Comparison of ENCODE assay signal across 12 mouse cellular contexts in the genomic region with DNA sequence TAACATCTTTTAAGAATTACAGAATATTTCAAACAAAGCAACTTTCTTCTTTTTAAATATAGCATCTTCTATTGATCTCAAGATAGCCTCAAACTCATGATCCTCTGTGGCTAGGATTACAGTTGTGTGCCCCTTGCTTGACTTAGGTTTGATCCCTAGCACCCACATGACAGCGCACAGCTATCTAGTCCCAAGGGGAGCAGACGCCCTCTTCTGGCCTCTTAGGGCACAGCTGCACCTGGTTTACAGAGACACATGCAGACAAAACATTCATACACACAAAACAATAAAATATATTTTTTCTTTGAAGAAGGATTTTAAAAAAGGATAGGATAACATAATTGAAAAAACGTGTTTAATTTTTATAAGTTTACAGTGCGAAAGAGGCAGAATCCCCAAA. TPM values are rescaled to one million over a fixed set of nuclear protein-coding genes. Genes with fewer than 3 reads are reported as not detected.
DNase-seq lines count a peak whose midpoint lies in the region; ATAC-seq and TF ChIP-seq lines count a peak whose summit lies in the region.
"Had no signal": no experiment of that assay in that cellular context is flagged by ENCODE, and none has a peak within 500 bp of the region (broad histone marks: within the 10 kb centered on the region; RNA-seq: fewer than 3 reads in every experiment).

No protein-coding gene starts in this region.

- no peak overlapping the region for H3K9ac ChIP-seq in liver, adult 2 months (ENCODE audit: low read depth, low read length)
- no peak overlapping the region for H3K9ac ChIP-seq in liver, embryonic 12.5 days
- no peak overlapping the region for H3K9ac ChIP-seq in MEL (ENCODE audit: control insufficient read depth, low read depth, low read length, poor library complexity, severe bottlenecking)
- no peak overlapping the region for H3K9ac ChIP-seq in liver, embryonic 14.5 days (replicated peaks)
- no peak overlapping the region for H3K9ac ChIP-seq in midbrain, embryonic 15.5 days
- H3K9ac ChIP-seq: kidney, embryonic 15.5 days had no signal

- peak; percentile 61 for TF ChIP-seq CTCF in liver, adult 2 months (IDR thresholded peaks at IDR 0.05; ENCODE audit: low read depth, low read length)
- TF ChIP-seq CTCF in MEL (IDR thresholded peaks at IDR 0.05 in 2 of 3, conservative IDR thresholded peaks at IDR 0.05 in 1 of 3; ENCODE audit: control insufficient read depth in 1 of 3, insufficient read depth in 1 of 3, low read depth in 2 of 3, low read length in 3 of 3, poor library complexity in 1 of 3, severe bottlenecking in 1 of 3) = peak; percentile 46 to 61 (median 58)
- peak; percentile 73 for TF ChIP-seq CTCF in liver, embryonic 14.5 days (IDR thresholded peaks at IDR 0.05; ENCODE audit: low read depth)

- H3K9me3 ChIP-seq in liver, embryonic 12.5 days (replicated peaks) = no peaks in the 10 kb centered on the region
- H3K9me3 ChIP-seq in MEL (replicated peaks; ENCODE audit: insufficient read depth, low read length) = no peaks in the 10 kb centered on the region
- H3K9me3 ChIP-seq in liver, embryonic 14.5 days (ENCODE audit: control insufficient read depth, low read length) = no peaks in the 10 kb centered on the region
- H3K9me3 ChIP-seq in midbrain, embryonic 15.5 days = no peaks in the 10 kb centered on the region
- H3K9me3 ChIP-seq: kidney, embryonic 15.5 days had no signal

- no peaks in the 10 kb centered on the region for H3K4me1 ChIP-seq in liver, adult 2 months (ENCODE audit: control insufficient read depth, insufficient read depth, low read length)
- no peaks in the 10 kb centered on the region for H3K4me1 ChIP-seq in liver, embryonic 12.5 days
- peaks cover 3 to 4% of the 10 kb centered on the region in 2 experiments; a peak in 3 of 4 replicates for H3K4me1 ChIP-seq in MEL (ENCODE audit: control insufficient read depth in 1 of 2, insufficient read depth in 2 of 2, low read length in 2 of 2)
- H3K4me1 ChIP-seq in liver, embryonic 14.5 days (replicated peaks; ENCODE audit: control insufficient read depth in 2 of 2, insufficient read depth in 2 of 2, low read length in 1 of 2) = no peaks in the 10 kb centered on the region
- H3K4me1 ChIP-seq in midbrain, embryonic 15.5 days = no peaks in the 10 kb centered on the region
- H3K4me1 ChIP-seq: kidney, embryonic 15.5 days had no signal

- WGBS in liver, adult 2 months = 57% methylated on average over 4 of the region's 4 CpGs
- 46% methylated on average over 4 of the region's 4 CpGs for WGBS in liver, embryonic 12.5 days (ENCODE audit: insufficient replicate concordance)
- WGBS in liver, embryonic 14.5 days (ENCODE audit: insufficient replicate concordance) = 55% methylated on average over 4 of the region's 4 CpGs
- WGBS in midbrain, embryonic 15.5 days = 30% methylated on average over 4 of the region's 4 CpGs

- no peak overlapping the region for H3K4me3 ChIP-seq in liver, adult 2 months (ENCODE audit: insufficient read depth, low read depth, low read length)
- H3K4me3 ChIP-seq in liver, embryonic 12.5 days = no peak overlapping the region
- no peak overlapping the region for H3K4me3 ChIP-seq in MEL (ENCODE audit: control insufficient read depth in 1 of 2, insufficient read depth in 1 of 2, low read depth in 2 of 2, low read length in 2 of 2)
- no peak overlapping the region for H3K4me3 ChIP-seq in liver, embryonic 14.5 days (ENCODE audit: insufficient read depth in 1 of 2, low read depth in 2 of 2, low read length in 2 of 2)
- no peak overlapping the region for H3K4me3 ChIP-seq in midbrain, embryonic 15.5 days
- H3K4me3 ChIP-seq: kidney, embryonic 15.5 days had no signal

- H3K27ac ChIP-seq in liver, adult 2 months (replicated peaks; ENCODE audit: insufficient read depth, low read depth, low read length) = no peak overlapping the region
- no peak overlapping the region for H3K27ac ChIP-seq in liver, embryonic 12.5 days
- no peak overlapping the region for H3K27ac ChIP-seq in MEL (ENCODE audit: control insufficient read depth, low read depth, low read length)
- H3K27ac ChIP-seq in liver, embryonic 14.5 days = no peak overlapping the region
- H3K27ac ChIP-seq in midbrain, embryonic 15.5 days = no peak overlapping the region
- H3K27ac ChIP-seq: kidney, embryonic 15.5 days; macrophage had no signal

- ATAC-seq in liver, embryonic 12.5 days = no peak
- no peak for ATAC-seq in liver, embryonic 14.5 days (ENCODE audit: insufficient read depth)
- ATAC-seq in midbrain, embryonic 15.5 days (replicated peaks) = no peak

- no peak overlapping the region for H3K4me2 ChIP-seq in liver, embryonic 12.5 days
- no peak overlapping the region for H3K4me2 ChIP-seq in liver, embryonic 14.5 days (ENCODE audit: low read depth)
- no peak overlapping the region for H3K4me2 ChIP-seq in midbrain, embryonic 15.5 days
- H3K4me2 ChIP-seq: kidney, embryonic 15.5 days had no signal

- H3K36me3 ChIP-seq in liver, adult 2 months (ENCODE audit: control insufficient read depth, insufficient read depth, low read length) = no peaks in the 10 kb centered on the region
- H3K36me3 ChIP-seq in liver, embryonic 12.5 days = no peaks in the 10 kb centered on the region
- peaks cover 0 to 14% of the 10 kb centered on the region in 2 experiments; a peak in 2 of 4 replicates for H3K36me3 ChIP-seq in MEL (ENCODE audit: control insufficient read depth in 1 of 2, insufficient read depth in 2 of 2, low read length in 2 of 2)
- no peaks in the 10 kb centered on the region for H3K36me3 ChIP-seq in liver, embryonic 14.5 days (replicated peaks; ENCODE audit: control insufficient read depth, insufficient read depth, low read depth)
- no peaks in the 10 kb centered on the region for H3K36me3 ChIP-seq in midbrain, embryonic 15.5 days (replicated peaks)
- H3K36me3 ChIP-seq: kidney, embryonic 15.5 days had no signal

- peak; percentile 26 for TF ChIP-seq RAD21 in MEL (IDR thresholded peaks at IDR 0.05; ENCODE audit: low read depth, low read length)

- H3K27me3 ChIP-seq in liver, adult 2 months (ENCODE audit: control insufficient read depth, insufficient read depth, low read length) = no peaks in the 10 kb centered on the region
- no peaks in the 10 kb centered on the region for H3K27me3 ChIP-seq in liver, embryonic 12.5 days (replicated peaks)
- H3K27me3 ChIP-seq in MEL (ENCODE audit: control insufficient read depth in 1 of 2, insufficient read depth in 2 of 2, low read length in 2 of 2) = no peaks in the 10 kb centered on the region
- H3K27me3 ChIP-seq in liver, embryonic 14.5 days (ENCODE audit: control insufficient read depth, insufficient read depth, low read length) = no peaks in the 10 kb centered on the region
- no peaks in the 10 kb centered on the region; the same call in 1 of the 2 replicates for H3K27me3 ChIP-seq in midbrain, embryonic 15.5 days (replicated peaks)
- H3K27me3 ChIP-seq: kidney, embryonic 15.5 days had no signal

- no peak for TF ChIP-seq POLR2A in liver, adult 2 months (IDR thresholded peaks at IDR 0.05; ENCODE audit: extremely low read depth, insufficient read depth, low read length)
- no peak for TF ChIP-seq POLR2A in MEL (IDR thresholded peaks at IDR 0.05; ENCODE audit: control insufficient read depth in 1 of 2, insufficient read depth in 1 of 2, low read depth in 1 of 2, low read length in 2 of 2, poor library complexity in 1 of 2)

- no peak for TF ChIP-seq EP300 in MEL (IDR thresholded peaks at IDR 0.05; ENCODE audit: low read depth in 1 of 2, low read length in 2 of 2)
- no peak for TF ChIP-seq EP300 in liver, embryonic 14.5 days (IDR thresholded peaks at IDR 0.05; ENCODE audit: low read depth)

- peak; percentile 13 for DNase-seq in embryo, embryonic 10.5 days (ENCODE audit: low spot score)
- DNase-seq in embryo, embryonic 9.5 days (ENCODE audit: extremely low spot score) = no peak
- DNase-seq in liver, adult 2 months (ENCODE audit: extremely low read depth, low read depth, low spot score) = peak; percentile 4
- peak; percentile 51 for DNase-seq in MEL (ENCODE audit: low read depth, low spot score)
- no peak for DNase-seq in liver, embryonic 14.5 days (ENCODE audit: low read depth in 3 of 3, low spot score in 3 of 3)
- no peak for DNase-seq in layer of hippocampus, postnatal 10 days (ENCODE audit: low spot score in 2 of 2)
- DNase-seq: cerebellum, adult 9-10 months; heart, postnatal 4 days had no signal

- H3K79me2 ChIP-seq in liver, adult 2 months (ENCODE audit: control insufficient read depth, insufficient read depth, low read length) = no peaks in the 10 kb centered on the region
- no peaks in the 10 kb centered on the region for H3K79me2 ChIP-seq in MEL (ENCODE audit: control insufficient read depth, insufficient read depth, low read length, poor library complexity)

RNA-seq across cellular contexts. Expression of a gene that starts 10.9 kb away (rescaled TPM):
- total RNA-seq in liver, adult 2 months (2014; rRNA removed) = 11.1 and 15.9 TPM in 2 replicates
- polyA plus RNA-seq in liver, adult 2 months (2012; rRNA removed) = 4.3 and 8.0 TPM in 2 replicates
- 33.9 TPM in 2 replicates for polyA plus RNA-seq in liver, embryonic 12.5 days (2016; fragmentation: Nextera tagmentation; extraction: Ambion mirVana)
- total RNA-seq in MEL (2012; rRNA removed) = 37.6 and 43.7 TPM in 2 replicates
- polyA plus RNA-seq in MEL (2012; ENCODE audit: insufficient read depth in 1 of 2, insufficient read length in 2 of 2, low read depth in 1 of 2, low replicate concordance in 2 of 2, missing spikeins in 1 of 2) = 10 to 100 TPM in 1 of 2 experiments, not detected in 1; 40.5 TPM
- polyA plus RNA-seq in liver, embryonic 14.5 days (2012; rRNA removed) = 6.9 and 13.0 TPM in 2 replicates
- 17.5 and 18.0 TPM in 2 replicates for polyA plus RNA-seq in liver, embryonic 14.5 days (2014; fragmentation: Nextera tagmentation; extraction: Ambion mirVana)
- polyA plus RNA-seq in midbrain, embryonic 15.5 days (2015; fragmentation: Nextera tagmentation; extraction: Ambion mirVana) = 56.7 and 59.2 TPM in 2 replicates
- 10 to 100 TPM; 28.4 to 28.5 TPM for total RNA-seq in layer of hippocampus, postnatal 10 days (2021)

RNA-seq across cellular contexts. Expression of a gene that starts 11.0 kb away (rescaled TPM):
- 0.54 and 0.55 TPM in 2 replicates for total RNA-seq in liver, adult 2 months (2014; rRNA removed)
- 0.06 and 0.17 TPM in 2 replicates for polyA plus RNA-seq in liver, adult 2 months (2012; rRNA removed)
- 0.80 and 0.88 TPM in 2 replicates for polyA plus RNA-seq in liver, embryonic 12.5 days (2016; fragmentation: Nextera tagmentation; extraction: Ambion mirVana)
- 1.0 and 1.1 TPM in 2 replicates for total RNA-seq in MEL (2012; rRNA removed)
- under 1 TPM in 1 of 2 experiments, not detected in 1; 0.78 TPM for polyA plus RNA-seq in MEL (2012; ENCODE audit: insufficient read depth in 1 of 2, insufficient read length in 2 of 2, low read depth in 1 of 2, low replicate concordance in 2 of 2, missing spikeins in 1 of 2)
- 0.10 and 0.15 TPM in 2 replicates for polyA plus RNA-seq in liver, embryonic 14.5 days (2012; rRNA removed)
- polyA plus RNA-seq in liver, embryonic 14.5 days (2014; fragmentation: Nextera tagmentation; extraction: Ambion mirVana) = 0.25 and 0.56 TPM in 2 replicates
- polyA plus RNA-seq in midbrain, embryonic 15.5 days (2015; fragmentation: Nextera tagmentation; extraction: Ambion mirVana) = 2.9 and 4.2 TPM in 2 replicates
- 1 to 10 TPM; 2.0 to 3.1 TPM for total RNA-seq in layer of hippocampus, postnatal 10 days (2021)

RNA-seq across cellular contexts. Expression of a gene that starts 31.9 kb away (rescaled TPM):
- 24.2 and 25.6 TPM in 2 replicates for total RNA-seq in liver, adult 2 months (2014; rRNA removed)
- 5.9 and 6.9 TPM in 2 replicates for polyA plus RNA-seq in liver, adult 2 months (2012; rRNA removed)
- 103 and 107 TPM in 2 replicates for polyA plus RNA-seq in liver, embryonic 12.5 days (2016; fragmentation: Nextera tagmentation; extraction: Ambion mirVana)
- total RNA-seq in MEL (2012; rRNA removed) = 76.7 and 77.2 TPM in 2 replicates
- 100 to 1,000 TPM in 1 of 2 experiments, 10 to 100 TPM in 1; 30.9 to 104 TPM for polyA plus RNA-seq in MEL (2012; ENCODE audit: insufficient read depth in 1 of 2, insufficient read length in 2 of 2, low read depth in 1 of 2, low replicate concordance in 2 of 2, missing spikeins in 1 of 2)
- 7.5 and 17.0 TPM in 2 replicates for polyA plus RNA-seq in liver, embryonic 14.5 days (2012; rRNA removed)
- 71.9 and 74.3 TPM in 2 replicates for polyA plus RNA-seq in liver, embryonic 14.5 days (2014; fragmentation: Nextera tagmentation; extraction: Ambion mirVana)
- polyA plus RNA-seq in midbrain, embryonic 15.5 days (2015; fragmentation: Nextera tagmentation; extraction: Ambion mirVana) = 55.1 and 57.9 TPM in 2 replicates
- total RNA-seq in layer of hippocampus, postnatal 10 days (2021) = 10 to 100 TPM; 81.6 to 91.7 TPM

Comparison
In these comparisons a context has a peak if more than half of its experiments do, and no peak if none do; other contexts are left out.
1. DNase-seq: peak in embryo, embryonic 10.5 days (single experiment), liver, adult 2 months (single experiment) and MEL (single experiment); none in embryo, embryonic 9.5 days (single experiment), liver, embryonic 14.5 days (0 of 3) and layer of hippocampus, postnatal 10 days (0 of 2).
2. Peak in every context shown above with its lines, with median percentiles within 50 percentile points of each other: CTCF ChIP-seq.